Mouse (Mus musculus): Measurements from ENCODE around the gene Rhog.

GRCm38 (mm10) chr7:102281403-102281802 lies 25.5 kb upstream of the Rhog start:
- TF ChIP-seq CTCF (IDR thresholded peaks at IDR 0.05; ENCODE audit: low read depth) (no peak), EP300 (IDR thresholded peaks at IDR 0.05; ENCODE audit: low read depth) (no peak)
